Mouse (Mus musculus) limb, embryonic 10.5 days (tissue): ENCODE measurements around the gene Tmem135. TPM values are rescaled to one million over a fixed set of nuclear protein-coding genes. Genes with fewer than 3 reads are reported as not detected.
"Not testable (repeated sequence)": the region's sequence is repeated elsewhere in the genome, so short reads cannot be mapped to it uniquely, and the experiment has no call there.

ENCODE experiments used
- DNase-seq: peaks from one replicate; pipeline ENCODE4 v3.0.0-alpha.2; 2017; ENCODE audit warnings: low spot score
- H3K27ac ChIP-seq: fragments of 300-500 bp; sonication (generic); 2 replicates; pipeline ENCODE4 v1.5.1; 2016; ENCODE audit warnings: mild to moderate bottlenecking
- H3K27me3 ChIP-seq: fragments of 300-500 bp; sonication (generic); 2 replicates; pipeline ENCODE4 v1.6.1; 2016; ENCODE audit warnings: low read depth, mild to moderate bottlenecking; ENCODE audit not compliant: poor library complexity, severe bottlenecking
- H3K36me3 ChIP-seq: fragments of 300-500 bp; sonication (generic); 2 replicates; pipeline ENCODE4 v1.6.1; 2016; ENCODE audit warnings: mild to moderate bottlenecking, moderate library complexity
- H3K4me1 ChIP-seq: fragments of 300-500 bp; sonication (generic); 2 replicates; pipeline ENCODE4 v1.6.1; 2016
- H3K4me3 ChIP-seq: fragments of 300-500 bp; sonication (generic); 2 replicates; pipeline ENCODE4 v1.5.1; 2016; ENCODE audit warnings: mild to moderate bottlenecking, moderate library complexity
- H3K9me3 ChIP-seq: fragments of 300-500 bp; sonication (generic); replicated peaks from 2 replicates; pipeline ENCODE4 v1.6.1; 2016; ENCODE audit warnings: mild to moderate bottlenecking
- WGBS: fragments of 180-500 bp; shearing (Covaris S2); methylation state at CpG from one replicate; pipeline ENCODE4 v1.1.7; 2016; 5-methylcytosine and 5-hydroxymethylcytosine counted together
- polyA plus RNA-seq: library from polyadenylated mRNA; unstranded; fragments of >200 nt; fragmentation: Nextera tagmentation; extraction: Ambion mirVana; gene quantifications from 2 replicates; pipeline ENCODE4 v1.2.1, GENCODE M21; 2016

Tmem135 gene
- polyA plus RNA-seq, 1 experiment from 2014 or later = 16.1 TPM

DNA sequence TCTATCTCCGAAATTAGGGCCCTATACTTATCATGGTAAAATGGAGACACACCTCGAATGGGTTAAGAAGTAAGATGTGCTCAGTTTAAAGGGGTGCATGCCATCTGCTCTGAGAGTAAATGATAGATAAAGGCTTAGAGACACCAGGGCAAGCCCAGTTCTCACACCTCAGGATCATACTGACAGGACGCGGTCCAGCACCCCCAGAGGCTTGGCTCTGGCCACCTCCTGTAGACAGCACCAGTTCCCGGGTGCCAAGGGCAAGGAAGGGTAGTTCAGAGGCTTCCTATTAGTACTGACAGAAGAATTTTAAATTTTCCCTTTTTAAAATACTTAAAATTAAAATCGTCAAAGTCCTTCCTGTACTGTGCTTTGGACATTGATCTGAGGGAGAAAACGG is 121.4 kb downstream of the Tmem135 start:
- 85% methylated on average over 7 of the region's 7 CpGs for WGBS
- Histone ChIP-seq H3K4me1 (no peaks in the 10 kb centered on the region), H3K27ac (no peak overlapping the region), H3K9me3 (no peaks in the 10 kb centered on the region; the same call in 1 of the 2 replicates), H3K4me3 (no peak overlapping the region), H3K27me3 (no peaks in the 10 kb centered on the region), H3K36me3 (peaks cover 3% of the 10 kb centered on the region)
- DNase-seq = no peak

DNA sequence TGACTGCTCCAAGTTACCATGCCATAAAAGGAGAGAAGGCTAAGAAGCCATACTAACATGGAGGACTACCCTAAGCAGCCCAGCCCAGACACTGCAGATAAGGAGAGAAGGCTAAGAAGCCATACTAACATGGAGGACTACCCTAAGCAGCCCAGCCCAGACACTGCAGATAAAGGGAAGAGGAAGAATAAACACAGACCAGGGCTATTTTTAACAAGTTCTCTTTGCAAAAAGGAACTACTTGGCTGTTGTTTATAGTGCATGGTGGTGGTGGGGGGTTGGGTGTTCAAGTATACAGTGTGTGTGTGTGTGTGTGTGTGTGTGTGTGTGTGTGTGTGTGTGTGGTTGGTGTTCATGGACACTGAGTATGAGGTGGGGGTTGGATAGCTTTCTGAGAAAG is 133.6 kb downstream of the Tmem135 start:
- not testable (repeated sequence) for H3K4me3 ChIP-seq, H3K27ac ChIP-seq, H3K4me1 ChIP-seq, H3K27me3 ChIP-seq, DNase-seq, H3K9me3 ChIP-seq
- peaks cover 16% of the 10 kb centered on the region for H3K36me3 ChIP-seq

DNA sequence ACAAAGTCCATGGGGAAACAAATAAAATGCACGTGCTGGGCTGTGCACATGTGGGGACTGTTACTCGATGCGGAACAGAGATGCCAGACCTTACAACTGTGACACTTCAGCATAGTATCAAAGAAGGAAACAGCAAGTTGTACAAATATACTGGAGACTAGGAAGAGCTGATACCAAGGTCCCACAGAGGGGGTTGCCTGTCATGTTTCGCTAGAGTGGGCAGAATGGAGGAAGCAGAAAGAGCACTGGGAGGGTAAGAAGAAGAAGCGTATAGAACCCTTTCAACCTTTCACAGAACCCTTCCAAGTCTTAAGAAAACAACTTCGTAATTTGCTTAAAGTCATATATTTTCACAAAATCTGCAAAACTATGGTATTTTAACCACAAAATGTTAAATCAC is 134.2 kb downstream of the Tmem135 start:
- no peak overlapping the region for H3K27ac ChIP-seq
- H3K4me3 ChIP-seq = no peak overlapping the region
- H3K27me3 ChIP-seq = no peaks in the 10 kb centered on the region
- WGBS = 93% methylated on average over 6 of the region's 6 CpGs
- H3K36me3 ChIP-seq = peaks cover 16% of the 10 kb centered on the region
- H3K9me3 ChIP-seq = no peaks in the 10 kb centered on the region
- no peak for DNase-seq
- H3K4me1 ChIP-seq = no peaks in the 10 kb centered on the region

DNA sequence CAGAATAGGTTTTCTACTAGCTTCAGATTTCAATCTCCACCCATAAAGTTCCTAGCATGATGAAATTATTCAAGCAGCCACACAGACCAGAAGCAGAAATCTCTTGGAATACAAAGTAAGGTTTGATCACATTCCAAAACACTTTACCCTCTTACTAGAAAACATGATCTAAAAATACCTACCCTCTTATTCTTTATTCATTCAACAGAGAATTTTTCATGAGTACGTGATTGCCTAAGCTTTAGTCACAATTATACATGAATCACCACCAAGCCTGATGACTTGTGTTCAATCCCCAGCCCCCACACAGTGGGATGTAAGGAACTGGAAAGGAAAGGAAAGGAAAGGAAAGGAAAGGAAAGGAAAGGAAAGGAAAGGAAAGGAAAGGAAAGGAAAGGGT is 136.5 kb downstream of the Tmem135 start:
- H3K36me3 ChIP-seq = peaks cover 9% of the 10 kb centered on the region
- DNase-seq = no peak
- no peaks in the 10 kb centered on the region for H3K27me3 ChIP-seq
- H3K27ac ChIP-seq = no peak overlapping the region
- no peaks in the 10 kb centered on the region for H3K9me3 ChIP-seq
- H3K4me3 ChIP-seq = no peak overlapping the region
- H3K4me1 ChIP-seq = peaks cover under 1% of the 10 kb centered on the region; the same call in 1 of the 2 replicates
- WGBS = 91% methylated on average over 1 of the region's 1 CpGs

DNA sequence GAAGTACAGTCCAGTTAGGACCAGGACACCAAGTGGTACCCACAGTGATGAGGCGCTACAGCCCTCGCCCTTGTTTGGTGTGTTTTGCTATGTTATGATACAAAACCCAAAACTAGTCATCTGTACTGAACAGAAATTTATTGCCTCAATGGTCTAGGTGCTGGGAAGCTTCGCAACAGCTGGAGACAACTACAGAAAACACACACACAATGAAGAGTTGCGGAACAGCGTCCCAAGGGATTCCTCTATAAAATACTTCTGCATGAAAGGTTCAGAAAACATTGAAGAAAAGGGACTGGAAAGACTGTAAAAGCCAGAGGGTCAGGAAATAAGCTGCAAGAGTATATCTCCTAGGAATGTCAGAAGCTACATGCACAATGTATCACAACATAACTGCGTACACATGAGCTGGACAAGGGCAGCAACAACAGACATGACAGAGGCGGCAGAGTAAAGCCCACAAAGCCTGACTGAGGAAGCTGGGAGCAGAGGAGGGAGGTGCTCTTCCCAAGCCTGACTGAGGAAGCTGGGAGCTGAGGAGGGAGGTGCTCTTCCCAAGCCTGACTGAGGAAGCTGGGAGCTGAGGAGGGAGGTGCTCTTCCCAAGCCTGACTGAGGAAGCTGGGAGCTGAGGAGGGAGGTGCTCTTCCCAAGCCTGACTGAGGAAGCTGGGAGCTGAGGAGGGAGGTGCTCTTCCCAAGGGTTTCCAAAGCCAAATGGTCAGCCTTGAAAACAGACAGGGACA is 137.8 kb downstream of the Tmem135 start:
- H3K36me3 ChIP-seq = 0 out of 2 replicates have a peak, but pooled peaks cover 4% of the 10 kb centered on the region
- H3K4me3 ChIP-seq = no peak overlapping the region
- DNase-seq = no peak
- H3K9me3 ChIP-seq = no peaks in the 10 kb centered on the region
- H3K27me3 ChIP-seq = no peaks in the 10 kb centered on the region
- WGBS = 90% methylated on average over 7 of the region's 7 CpGs
- peaks cover 2% of the 10 kb centered on the region; the same call in 1 of the 2 replicates for H3K4me1 ChIP-seq
- no peak overlapping the region for H3K27ac ChIP-seq

DNA sequence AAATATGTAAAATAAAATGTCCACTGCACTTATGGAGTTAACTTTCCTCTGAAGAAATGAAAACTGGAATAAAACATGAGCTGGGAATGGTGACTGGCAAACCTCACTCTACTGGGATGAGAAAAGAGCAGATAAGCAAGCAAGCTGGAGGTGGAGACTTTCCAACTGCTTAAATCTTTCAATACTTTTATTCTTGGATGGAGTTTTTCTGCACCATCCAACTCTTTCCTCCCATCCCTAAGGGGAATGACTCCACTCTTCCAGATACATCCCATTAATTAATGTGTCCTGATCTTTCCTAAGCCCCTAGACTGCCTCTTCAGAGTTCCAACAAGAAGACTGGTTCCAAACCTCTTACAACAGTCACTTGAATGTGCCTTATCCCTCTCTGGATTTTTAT is 143.1 kb downstream of the Tmem135 start:
- H3K36me3 ChIP-seq = no peaks in the 10 kb centered on the region
- DNase-seq = no peak
- H3K4me1 ChIP-seq = peaks cover 23% of the 10 kb centered on the region
- no peaks in the 10 kb centered on the region for H3K27me3 ChIP-seq
- H3K9me3 ChIP-seq = no peaks in the 10 kb centered on the region
- H3K4me3 ChIP-seq = no peak overlapping the region
- H3K27ac ChIP-seq = no peak overlapping the region

DNA sequence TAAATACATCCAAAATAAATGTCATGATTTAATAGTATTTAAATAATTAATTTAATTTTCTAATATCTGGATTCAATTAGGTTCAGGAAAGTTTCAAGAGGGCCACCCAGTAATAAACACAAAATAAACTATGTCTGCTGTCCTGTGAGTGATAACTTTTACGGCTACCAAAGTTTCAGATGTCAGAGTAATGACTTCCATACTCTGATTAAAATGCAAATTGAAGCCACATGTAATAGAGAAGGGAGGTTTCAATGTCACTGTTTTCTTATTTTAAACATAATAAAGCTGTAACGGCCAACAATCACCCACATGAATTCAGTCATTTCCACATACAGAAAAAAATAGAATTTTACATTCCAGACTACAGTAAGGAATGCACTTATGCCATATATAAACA is 145.2 kb downstream of the Tmem135 start:
- H3K4me1 ChIP-seq = peaks cover 23% of the 10 kb centered on the region
- H3K36me3 ChIP-seq = no peaks in the 10 kb centered on the region
- no peak overlapping the region for H3K27ac ChIP-seq
- no peaks in the 10 kb centered on the region for H3K9me3 ChIP-seq
- DNase-seq = no peak
- H3K27me3 ChIP-seq = no peaks in the 10 kb centered on the region
- H3K4me3 ChIP-seq = no peak overlapping the region
- WGBS = 17% methylated on average over 2 of the region's 2 CpGs

DNA sequence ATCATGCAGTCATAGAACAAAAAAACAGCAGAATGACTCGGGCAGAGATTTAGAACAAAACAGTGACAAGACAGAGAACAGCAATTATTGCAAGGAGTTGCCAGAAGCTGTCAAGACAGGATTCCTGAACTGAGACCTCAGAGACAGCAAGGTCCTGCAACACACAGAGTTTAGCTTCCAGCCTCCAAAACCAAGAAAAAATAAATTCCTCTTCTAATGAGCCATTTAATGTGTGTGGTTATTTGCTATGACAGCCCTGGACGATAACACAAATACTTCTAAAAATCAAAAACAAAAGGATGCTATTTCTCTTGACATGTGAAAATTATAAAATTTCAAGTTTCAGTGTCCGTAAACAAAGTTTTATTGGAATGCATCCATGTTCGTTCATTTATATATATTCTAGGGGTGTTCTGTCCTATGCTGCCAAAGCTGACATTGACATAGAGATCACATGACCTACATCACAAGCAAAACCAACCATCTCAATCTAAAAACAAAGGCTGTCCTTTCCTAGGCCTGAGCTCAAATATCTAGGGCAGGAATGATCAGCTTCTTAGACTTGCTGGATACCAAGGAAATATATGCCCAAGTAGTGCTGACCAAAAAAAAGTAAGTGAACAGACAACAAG is 146.0 kb downstream of the Tmem135 start:
- peaks cover 23% of the 10 kb centered on the region for H3K4me1 ChIP-seq
- DNase-seq = no peak
- H3K36me3 ChIP-seq = no peaks in the 10 kb centered on the region
- H3K27ac ChIP-seq = no peak overlapping the region
- H3K27me3 ChIP-seq = no peaks in the 10 kb centered on the region
- WGBS = 71% methylated on average over 4 of the region's 4 CpGs
- no peaks in the 10 kb centered on the region for H3K9me3 ChIP-seq
- H3K4me3 ChIP-seq = no peak overlapping the region

DNA sequence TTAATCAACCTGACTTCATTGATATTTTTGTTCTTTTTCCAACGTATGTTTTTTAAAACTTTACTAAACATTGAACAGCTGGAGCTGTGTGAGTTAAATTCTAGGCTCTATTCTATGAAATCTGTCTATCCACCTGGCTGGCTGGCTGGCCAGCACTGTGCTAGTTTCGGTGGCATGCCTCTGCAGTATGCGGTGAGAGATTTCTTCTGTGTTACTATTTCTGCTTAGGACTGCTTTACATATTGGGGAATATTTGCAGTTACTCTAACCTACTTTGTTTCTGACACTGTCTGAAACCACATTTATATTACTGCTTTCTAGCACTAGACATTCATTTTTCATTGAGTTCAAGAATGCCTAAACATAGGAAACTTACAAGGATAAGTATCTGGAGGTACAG is 150.2 kb downstream of the Tmem135 start:
- Histone ChIP-seq H3K4me1 (peaks cover 14% of the 10 kb centered on the region), H3K36me3 (no peaks in the 10 kb centered on the region), H3K27ac (no peak overlapping the region), H3K4me3 (no peak overlapping the region), H3K27me3 (no peaks in the 10 kb centered on the region), H3K9me3 (no peaks in the 10 kb centered on the region)
- DNase-seq = no peak
- 94% methylated on average over 3 of the region's 3 CpGs for WGBS

DNA sequence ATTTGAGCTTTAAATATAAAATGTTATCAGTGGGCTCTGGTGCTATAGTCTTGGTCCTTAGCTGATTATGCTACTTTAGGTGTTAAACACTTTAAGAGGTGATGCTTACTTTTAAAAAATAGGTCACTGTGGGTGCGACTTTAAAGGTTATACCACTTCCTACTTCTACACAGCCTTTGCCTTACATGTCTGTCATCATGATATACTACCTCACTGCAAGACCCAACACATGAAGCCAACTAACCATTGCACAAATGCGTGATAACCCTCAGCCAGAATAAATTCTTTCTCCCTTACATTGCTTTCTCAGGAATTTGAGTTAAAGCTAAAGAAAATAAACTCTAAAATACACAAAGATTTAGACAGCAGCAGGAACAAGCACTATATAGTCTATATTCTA is 150.7 kb downstream of the Tmem135 start:
- H3K27me3 ChIP-seq = no peaks in the 10 kb centered on the region
- H3K4me1 ChIP-seq = peaks cover 12% of the 10 kb centered on the region
- WGBS = 86% methylated on average over 2 of the region's 2 CpGs
- no peak overlapping the region for H3K4me3 ChIP-seq
- DNase-seq = no peak
- no peaks in the 10 kb centered on the region for H3K9me3 ChIP-seq
- H3K36me3 ChIP-seq = no peaks in the 10 kb centered on the region
- H3K27ac ChIP-seq = no peak overlapping the region

DNA sequence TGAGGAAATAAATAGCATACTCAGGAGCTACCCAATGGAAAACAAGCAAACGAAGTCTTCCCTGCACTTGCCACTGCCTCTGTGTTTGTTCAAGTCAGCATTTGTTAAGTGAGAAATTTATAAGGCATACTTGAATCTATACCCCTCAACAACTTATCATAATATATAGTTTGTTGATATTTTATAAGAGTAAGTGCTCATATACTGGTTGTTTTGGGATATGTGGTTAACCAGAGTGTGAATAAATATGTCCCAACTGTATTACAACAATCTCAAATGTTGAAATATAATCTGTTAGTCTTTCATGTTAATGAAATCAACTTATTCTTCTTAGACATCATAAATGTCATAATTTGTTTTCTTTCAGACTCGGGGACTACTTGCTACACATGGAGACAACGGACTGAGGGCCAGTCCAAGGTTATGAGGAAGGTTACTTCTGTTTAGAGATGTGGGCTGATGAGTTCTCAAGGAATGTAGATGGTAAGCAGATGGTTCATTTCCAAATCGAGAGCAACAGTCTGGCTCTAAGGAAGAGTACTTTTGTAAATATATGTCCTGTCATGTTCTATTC is 152.1 kb downstream of the Tmem135 start:
- 91% methylated on average over 4 of the region's 4 CpGs for WGBS
- Histone ChIP-seq H3K36me3 (no peaks in the 10 kb centered on the region), H3K4me1 (peaks cover 16% of the 10 kb centered on the region), H3K27me3 (no peaks in the 10 kb centered on the region), H3K27ac (no peak overlapping the region), H3K4me3 (no peak overlapping the region), H3K9me3 (no peaks in the 10 kb centered on the region)
- no peak for DNase-seq

DNA sequence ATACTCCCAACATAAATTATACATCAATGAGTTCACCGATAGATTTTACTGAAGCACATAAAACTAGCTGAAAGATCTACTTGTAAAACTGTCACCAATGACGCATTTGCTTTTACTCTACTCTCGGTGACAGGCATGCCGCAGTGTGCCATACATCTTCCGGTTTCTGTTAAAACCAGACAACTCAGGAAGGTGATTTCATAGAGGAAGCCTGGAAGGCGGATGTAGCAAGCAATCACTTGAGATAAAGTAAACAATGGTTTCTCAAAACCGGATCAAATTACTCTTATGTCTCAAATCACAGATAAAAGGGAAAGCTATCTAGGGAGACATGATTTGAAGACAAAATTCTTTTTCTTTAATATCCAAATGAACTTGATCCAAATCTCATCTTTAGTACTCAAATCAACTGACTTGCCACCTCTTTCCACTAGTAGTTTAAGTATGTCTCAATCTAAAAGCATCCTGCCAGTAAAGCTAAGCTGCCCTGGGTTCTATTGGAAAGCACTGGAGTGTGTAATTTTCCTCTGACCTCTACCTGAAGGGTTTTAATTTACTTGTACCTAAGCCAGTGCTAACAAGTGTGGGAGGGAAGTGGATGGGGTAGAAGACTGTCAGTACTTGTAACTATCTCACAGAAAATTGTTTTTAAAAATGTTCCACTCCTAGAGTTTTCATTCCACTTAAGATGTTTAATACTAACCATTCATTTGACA is 155.7 kb downstream of the Tmem135 start:
- no peak overlapping the region for H3K4me3 ChIP-seq
- no peaks in the 10 kb centered on the region for H3K36me3 ChIP-seq
- no peak for DNase-seq
- H3K27ac ChIP-seq = no peak overlapping the region
- no peaks in the 10 kb centered on the region for H3K9me3 ChIP-seq
- 0 out of 2 replicates have a peak, but pooled peaks cover 8% of the 10 kb centered on the region for H3K27me3 ChIP-seq
- peaks cover 17% of the 10 kb centered on the region for H3K4me1 ChIP-seq
- WGBS = 17% methylated on average over 7 of the region's 7 CpGs
